Mouse (Mus musculus): Measurements from ENCODE around the gene Gm15737. TPM values are rescaled to one million over a fixed set of nuclear protein-coding genes. Genes with fewer than 3 reads are reported as not detected.

Gm15737 gene
- polyA plus RNA-seq (2021; fragmentation: Nextera tagmentation), result not detected in 2 replicates
- long read RNA-seq, experiment 1, result 0 reads
- long read RNA-seq, experiment 2, partial matches to known transcripts, result 0 of 1 reads
- long read RNA-seq, experiment 2, other reads (novel, unspliced or antisense), result 1 of 1 reads

GRCm38 (mm10) chr6:92869089-92869581, at the start of gene Gm15737:
Gm15737 (plus strand) TSS chr6:92869357.

Other genes starting within 250 kb of the Gm15737 start
- gene Prickle2, start 163.2 kb upstream of the Gm15737 start, polyA plus RNA-seq (2021; fragmentation: Nextera tagmentation), result 25.9 and 27.2 TPM in 2 replicates
- 0.10 and 0.19 TPM in 2 replicates for gene A730049H05Rik, start 52.9 kb upstream of the Gm15737 start, polyA plus RNA-seq (2021; fragmentation: Nextera tagmentation)
- gene Adamts9, start 74.1 kb downstream of the Gm15737 start, polyA plus RNA-seq (2021; fragmentation: Nextera tagmentation), result 0.46 and 0.55 TPM in 2 replicates